Mouse (Mus musculus) c-Kit-positive CD71-negative TER-119-negative erythroid progenitor cells, embryonic 14.5 days (primary cell): ENCODE results near the gene Tspan17.
"Not testable (repeated sequence)": the region's sequence is repeated elsewhere in the genome, so short reads cannot be mapped to it uniquely, and the experiment has no call there.

Experiments used
- DNase-seq: peaks from one replicate; pipeline ENCODE4 v3.0.0-alpha.2; 2013; ENCODE audit warnings: low read depth

Gene Tspan17

DNA sequence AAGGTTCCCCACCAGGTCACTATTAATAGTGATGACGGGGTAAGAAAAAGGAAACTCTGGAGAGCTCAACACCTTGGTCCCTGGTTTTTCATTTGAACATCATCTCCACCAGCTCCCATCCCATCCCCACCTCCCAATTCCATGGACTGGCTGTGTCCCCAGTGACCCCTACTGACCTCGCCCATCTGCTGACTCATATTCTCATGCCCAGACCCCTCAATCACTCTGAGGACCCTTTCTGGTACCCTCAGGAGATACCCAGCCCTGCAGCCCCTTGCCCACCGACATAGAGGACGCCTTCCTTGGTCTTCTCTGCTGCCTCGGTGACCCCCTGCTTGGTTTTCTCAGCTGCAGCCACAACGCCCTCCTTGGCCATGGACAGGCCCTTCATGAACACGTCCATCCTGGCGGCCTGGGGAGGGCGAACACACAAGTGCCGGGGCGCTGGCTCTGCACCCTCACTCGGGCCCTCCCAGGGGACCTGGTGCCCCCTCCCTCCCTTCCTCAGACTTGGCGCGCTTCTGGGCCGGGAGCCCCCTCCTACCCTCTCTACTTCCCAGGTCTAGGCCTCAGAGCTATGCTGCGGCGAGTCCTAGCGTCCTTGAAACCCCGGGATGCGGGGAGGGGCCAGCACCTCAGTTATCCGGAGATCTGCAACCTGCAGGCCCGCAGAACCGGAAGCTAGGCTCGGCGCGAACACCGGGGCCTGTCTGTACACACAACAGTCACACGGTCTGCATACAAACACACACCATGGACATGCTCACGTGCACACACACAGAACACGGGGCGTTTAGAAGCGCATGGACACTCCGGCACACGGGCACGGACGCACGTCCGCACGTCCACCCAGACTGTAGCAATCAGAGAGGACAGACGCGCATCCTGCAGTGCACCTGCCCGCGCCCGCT, 23.6 kb upstream of the Tspan17 start:
- DNase-seq, result no peak

DNA sequence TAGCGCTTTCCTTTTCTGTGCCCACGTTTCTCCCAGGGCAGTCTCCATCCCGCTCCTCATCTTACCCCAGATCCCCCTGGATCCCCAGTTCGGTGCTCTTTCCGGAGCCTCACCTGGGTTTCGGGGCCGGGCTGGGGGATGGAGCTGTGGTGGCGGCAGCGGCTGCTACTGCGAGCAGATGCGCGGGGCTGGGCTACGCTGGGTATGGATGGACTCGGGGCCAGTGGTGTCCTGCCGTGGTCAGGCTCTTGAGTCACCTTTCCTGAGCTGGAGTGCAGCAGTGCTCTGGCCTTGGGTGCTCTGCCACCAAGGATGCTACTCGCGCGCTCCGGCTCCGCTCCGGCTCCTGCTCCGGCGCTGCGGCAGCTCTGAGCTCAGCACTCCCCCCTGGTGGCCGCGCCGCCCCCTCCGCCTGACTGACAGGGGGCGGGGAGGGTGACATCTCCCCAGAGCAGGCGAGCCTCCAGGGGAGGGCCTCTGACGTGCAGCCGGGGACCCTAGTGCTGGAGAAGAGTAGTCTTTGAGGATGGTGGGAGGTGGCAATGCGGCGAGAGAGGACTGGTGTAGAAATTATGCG, 22.9 kb upstream of the Tspan17 start, which contains the start of gene Sncb:
Gene Sncb (minus strand): TSS at position 404 of the 577 bp plus-strand sequence.
- no peak for DNase-seq

DNA sequence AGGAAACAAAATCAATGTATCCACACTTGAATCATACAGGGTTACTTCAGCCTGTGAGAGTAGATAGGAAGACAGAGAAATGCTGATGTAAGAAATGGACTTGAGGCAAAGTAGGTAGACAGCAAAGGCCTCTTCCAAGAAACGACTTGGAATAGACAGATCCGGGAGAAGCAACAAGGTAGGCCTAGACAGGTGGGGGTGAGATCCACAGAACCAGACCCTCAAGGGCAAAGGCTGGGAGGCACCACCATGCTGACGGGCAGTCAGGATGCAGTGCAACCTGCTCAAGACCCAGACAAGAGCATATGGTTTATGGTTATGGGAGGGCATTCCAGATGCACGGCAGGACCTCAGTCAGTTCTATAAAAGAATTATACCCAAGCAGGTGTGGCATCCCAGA, 22.2 kb upstream of the Tspan17 start:
- DNase-seq, result no peak

DNA sequence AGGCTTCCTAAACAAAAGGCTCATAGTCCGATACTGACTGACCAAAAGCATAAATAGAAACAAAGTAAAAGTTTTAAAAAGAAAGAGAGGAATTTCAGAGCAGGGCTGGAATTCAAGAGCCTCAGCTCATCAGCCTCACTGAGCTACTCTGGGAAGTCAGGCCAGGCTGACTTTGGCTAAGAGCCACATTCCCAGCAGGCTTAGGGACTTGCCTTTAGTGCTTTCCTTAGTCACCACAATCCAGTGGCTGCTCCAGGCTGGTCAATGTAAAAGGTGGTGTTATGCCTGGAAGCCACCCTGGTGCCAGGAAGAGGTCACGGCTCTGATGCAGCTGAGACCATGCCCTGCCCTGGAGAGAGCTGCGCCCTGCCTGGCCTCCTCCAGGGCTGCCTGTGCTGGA, 8.6 kb upstream of the Tspan17 start:
- no peak for DNase-seq

DNA sequence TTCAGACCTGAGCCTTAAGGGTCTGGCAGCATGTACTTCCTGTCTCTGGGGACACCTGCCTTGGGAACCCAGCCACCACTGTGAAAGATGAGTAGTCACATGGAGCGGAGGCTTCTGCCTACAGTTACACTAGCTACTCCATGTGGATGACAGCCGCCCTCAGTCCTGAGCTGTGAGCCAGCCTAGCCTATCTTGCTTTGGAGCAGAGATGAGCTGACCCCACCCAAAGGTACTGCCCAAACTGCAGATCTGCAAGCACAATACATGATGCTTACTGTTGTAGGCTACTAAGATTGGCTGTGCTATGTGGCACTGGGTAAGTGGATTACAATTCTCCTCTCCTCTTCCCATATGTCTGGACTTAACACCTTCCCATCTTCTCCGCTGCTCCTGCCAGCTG, 8.1 kb upstream of the Tspan17 start:
- DNase-seq, result no peak

DNA sequence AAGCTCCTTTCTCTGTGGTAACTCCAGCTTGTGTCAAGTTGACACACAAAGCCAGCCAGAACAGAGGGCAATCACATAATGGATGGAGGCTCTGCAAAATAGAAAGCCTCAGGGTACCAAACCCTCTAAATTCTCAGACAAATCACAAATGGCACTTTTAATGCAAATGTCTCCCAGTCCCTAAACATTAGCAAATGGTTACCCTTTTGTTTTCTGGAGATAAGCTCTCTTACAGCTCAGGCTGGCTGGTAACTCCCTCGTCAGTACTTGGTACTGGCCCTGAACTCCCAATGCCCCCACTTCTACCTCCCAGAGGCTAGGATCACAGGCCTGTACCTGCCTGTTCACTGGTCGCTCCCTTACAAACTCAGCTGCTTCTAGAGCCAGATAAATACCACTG, 5.9 kb upstream of the Tspan17 start:
- no peak for DNase-seq

DNA sequence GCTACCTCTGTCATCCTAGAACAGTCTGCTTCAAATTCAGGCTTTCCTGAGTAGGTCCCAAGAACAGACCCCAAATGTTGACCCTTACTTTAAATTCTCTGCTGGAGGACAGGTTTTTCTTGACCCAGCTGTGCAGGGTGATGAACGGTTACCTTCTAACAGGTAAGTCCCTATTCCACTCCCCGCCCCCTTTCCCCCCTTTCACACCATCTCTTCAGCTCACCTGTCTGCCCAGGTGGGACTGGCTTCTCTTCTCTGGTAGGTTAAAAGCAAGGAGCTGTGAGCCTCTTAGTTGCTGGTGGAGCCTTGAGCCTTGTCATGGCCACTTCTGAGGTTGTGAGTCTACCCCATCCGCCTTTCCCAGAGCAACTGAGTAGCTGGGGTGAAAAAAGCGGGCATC, 5.5 kb upstream of the Tspan17 start, which contains the start of gene Eif4e1b:
Gene Eif4e1b (plus strand): TSS at position 301 of the 400 bp plus-strand sequence.
- no peak for DNase-seq

DNA sequence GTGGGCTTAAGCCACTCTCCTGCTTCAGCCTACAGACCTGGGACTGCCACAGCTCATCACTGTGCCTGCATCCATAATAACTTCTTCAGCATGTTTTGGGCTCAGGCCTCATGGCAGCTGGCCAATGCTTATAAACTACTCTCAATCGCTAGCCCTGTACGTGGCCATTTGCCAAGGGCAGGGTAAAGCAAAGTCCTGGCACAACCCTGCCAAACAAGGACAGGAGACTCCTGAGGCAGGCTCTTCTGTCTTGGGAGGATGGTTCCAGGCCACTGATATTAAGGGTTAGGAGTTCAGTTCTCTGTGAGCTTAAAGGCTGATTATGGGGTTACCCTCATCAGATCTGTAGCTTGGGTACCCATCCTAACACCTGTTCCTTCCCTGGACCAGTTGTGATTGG, 1.6 kb upstream of the Tspan17 start:
- DNase-seq, result not testable (repeated sequence)

DNA sequence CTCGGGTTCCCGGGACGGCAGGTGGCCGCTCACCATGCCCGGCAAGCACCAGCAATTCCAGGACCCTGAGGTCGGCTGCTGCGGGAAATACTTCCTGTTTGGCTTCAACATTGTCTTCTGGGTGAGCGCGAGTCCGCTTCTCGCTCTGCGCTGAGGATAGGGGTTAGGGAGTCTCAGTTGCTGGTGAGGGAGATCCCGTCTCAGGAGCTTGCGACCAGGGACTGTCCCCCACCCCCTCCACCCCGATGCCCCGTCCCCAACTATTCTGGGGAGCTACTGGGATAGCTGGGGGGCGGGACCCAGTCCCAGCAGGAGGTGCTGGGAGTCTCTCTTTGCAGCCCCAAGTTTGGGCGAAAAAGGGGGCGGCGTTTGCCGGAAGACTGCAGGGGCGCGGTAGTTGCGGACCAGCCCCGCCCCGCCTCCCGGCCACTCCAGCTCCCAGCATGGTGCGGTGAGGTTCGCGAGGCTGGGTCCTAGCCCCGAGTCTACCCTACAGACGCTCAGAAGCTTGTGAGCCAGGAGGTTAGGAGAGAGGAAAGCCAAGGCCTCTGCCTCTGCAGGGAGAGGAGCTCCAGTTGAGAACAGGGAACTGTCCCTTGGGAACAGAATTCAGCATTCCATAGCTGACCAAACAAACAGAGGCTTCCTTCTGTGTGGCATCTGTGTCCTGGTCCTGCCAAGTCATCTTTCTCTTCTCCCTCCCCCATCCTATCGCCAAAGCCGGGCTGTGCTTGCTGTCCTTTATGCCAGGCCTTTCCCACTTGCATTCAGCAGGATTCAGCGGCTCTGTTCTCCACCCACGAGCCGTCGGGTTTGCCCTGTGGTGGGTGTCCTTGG, 602 bp downstream of the Tspan17 start:
- no peak for DNase-seq

DNA sequence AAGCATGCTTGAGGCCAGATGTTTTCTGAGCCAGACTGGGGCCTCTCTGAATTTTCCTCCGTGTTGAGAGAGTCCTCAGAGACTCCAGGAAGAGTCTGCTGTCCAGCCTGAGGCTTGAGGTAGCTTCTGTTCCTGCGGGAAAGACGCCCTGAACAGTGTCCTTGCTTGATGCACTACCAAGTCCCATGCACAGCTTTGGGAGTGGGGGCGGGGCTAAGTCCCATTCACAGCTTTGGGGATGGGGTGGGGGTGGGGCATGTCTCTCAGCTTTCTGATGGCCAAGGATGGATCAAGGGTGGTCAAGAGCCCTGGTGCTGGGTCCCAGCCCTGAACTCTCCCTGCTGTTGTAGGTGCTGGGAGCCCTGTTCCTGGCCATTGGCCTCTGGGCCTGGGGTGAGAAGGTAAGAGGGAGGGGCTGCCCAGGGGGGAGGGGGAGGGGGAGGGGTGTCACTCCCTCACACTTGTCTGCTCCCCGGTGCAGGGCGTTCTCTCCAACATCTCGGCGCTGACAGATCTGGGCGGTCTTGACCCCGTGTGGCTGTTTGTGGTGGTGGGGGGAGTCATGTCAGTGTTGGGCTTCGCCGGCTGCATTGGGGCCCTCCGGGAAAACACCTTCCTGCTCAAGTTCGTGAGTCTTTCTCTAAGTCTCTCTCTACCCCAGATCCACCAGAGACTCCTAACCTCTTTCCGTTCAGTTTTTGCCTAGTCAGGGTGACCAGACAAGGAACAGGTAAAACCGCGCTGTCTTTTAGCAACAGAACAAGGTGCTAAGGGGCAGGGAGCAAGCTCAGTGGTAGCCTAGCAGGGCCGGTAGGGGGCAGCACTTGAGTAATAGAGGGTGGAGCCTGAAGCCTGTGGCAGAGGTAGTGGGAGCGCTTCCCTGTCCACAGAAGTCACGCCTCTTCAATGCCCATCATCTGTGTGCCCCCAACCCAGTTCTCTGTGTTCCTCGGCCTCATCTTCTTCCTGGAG, 3.4 kb downstream of the Tspan17 start:
- no peak for DNase-seq

DNA sequence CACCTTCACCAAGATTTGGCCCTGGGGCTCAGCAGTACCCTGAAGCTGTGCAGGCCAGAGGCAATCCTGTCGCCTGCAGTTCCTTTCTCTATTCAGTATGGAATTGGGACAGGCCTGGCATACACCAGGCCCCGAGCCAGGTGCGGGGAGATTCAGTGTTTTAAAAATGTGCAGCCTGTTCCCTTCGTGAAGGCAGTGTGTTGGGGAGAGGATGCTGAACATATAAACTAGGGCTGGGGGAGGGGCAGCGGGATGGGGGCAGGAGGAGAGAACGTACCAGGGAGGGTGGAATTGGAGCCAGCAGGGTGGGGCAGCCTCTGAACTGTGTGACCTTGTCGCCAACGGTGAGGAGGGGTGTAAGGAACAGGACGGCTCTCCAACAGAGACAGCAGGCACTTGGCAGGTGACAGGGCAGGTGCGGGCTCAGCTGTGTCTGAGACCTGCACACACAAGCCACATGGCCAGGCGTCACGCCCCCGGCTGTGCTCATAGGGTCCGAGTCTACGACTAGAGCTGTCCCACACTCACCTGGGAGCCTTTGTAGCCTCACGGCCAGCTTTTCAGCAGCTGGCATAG, 4.9 kb downstream of the Tspan17 start:
- DNase-seq, result no peak

DNA sequence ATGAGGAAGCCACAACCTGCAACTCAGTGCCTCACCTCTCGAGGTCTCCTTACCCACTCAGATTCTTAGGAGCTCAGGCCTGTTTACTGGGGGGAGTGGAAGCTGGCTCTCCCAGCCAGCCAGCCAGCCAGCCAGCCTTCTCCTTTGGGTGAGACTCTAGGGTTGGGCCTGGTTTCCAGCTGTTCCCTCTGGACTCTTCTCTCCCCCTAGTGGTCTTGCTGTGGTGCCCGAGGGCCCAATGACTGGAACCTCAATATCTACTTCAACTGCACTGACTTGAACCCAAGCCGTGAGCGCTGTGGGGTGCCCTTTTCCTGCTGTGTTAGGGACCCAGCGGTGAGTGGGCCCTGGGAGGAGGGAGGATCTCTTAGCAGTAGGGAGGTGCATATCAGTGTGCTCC, 5.7 kb downstream of the Tspan17 start:
- no peak for DNase-seq

DNA sequence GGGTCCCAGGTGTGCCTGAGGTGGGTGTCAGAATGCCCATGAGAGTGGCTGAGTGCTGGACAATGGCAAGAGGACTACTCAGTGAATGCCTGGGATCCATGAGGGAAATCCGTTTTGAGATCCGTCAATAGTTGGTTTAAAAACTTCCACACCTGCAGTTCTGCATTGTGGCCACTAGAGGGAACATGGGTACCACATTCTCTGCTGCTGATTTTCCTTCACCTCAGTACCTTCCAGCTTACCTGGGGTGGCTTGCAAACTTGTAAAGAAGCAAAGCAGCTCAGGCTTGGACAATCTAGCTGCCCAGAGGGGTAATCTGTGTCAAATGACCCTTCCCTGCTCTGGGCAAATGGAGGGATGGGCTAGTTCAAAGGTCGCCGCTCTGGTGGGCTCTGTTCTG, 8.2 kb downstream of the Tspan17 start:
- no peak for DNase-seq

DNA sequence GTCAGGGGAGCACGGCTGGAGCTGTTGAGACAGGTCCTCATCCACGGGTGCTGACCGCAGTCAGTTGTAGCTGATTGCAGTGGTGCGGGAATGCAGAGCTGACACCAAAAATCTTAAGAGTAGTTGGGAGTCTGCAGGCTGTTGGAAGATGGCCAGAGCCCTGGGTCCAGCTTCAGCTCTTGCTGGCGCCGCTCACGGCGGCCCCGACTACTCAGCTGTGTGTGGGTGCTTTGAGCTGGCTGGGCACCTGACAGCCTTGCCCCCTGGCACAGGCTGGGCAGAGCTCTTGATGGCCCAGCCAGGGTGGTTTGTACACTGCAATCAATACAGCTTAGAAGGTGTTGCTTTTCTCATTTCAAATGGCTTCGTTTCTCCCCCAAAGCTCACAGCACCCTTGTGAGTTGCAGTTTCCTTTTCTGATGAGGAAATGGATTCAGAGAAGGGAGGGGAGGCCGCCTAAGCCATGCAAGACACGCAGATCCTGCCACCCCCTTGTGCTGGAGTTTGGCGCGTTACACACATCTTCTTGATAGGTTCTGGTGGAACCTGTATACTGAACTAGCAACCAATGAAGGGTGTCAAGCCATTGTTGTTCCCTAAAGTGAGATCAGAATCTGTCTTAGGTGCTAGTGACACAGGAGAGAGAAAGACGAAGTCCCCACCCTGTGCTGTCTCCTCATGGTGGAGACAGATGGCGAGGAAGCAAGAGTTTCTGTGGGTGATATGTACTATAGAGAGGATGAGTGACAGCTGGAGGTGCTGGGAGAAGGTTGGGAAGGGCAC, 8.9 kb downstream of the Tspan17 start:
- DNase-seq, result no peak

DNA sequence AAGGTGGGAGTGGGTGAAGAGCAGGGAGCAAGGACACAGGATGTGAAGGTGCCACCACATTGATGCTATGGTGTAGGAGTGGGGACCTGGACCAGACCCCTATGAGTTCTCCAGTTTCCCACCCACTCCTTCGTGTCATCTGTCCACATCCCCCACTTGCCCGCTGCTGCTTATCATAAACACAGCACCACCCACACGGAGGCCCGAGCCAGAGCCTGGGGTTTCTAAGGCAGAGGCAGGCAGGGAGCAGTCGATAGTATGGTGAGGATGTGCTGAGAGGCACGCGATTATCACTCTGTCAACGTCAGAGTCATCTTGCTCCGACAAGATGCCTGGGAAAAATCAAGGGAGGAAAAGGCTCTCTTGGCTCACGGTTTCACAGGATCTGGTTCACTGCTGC, 9.6 kb downstream of the Tspan17 start:
- no peak for DNase-seq

DNA sequence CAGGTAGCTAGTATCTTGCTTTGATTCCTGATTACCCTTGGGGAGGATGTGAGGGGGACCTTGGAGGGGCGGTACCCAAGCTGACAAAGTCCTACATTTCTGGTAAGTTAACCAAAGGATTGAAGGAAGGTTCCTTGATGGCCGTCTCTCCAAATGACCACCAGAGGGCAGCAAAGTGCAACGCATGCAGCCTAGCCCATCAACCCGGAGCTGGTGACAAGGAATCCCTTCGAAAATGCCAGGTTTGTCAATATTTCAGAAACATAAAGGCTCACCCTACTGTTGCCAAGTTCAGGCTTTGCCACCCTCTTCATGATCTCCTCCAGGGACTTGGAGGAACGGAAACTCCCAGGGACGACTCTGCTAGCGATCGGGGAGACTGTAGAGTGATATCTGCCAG, 10.5 kb downstream of the Tspan17 start:
- DNase-seq, result peak; percentile 65

DNA sequence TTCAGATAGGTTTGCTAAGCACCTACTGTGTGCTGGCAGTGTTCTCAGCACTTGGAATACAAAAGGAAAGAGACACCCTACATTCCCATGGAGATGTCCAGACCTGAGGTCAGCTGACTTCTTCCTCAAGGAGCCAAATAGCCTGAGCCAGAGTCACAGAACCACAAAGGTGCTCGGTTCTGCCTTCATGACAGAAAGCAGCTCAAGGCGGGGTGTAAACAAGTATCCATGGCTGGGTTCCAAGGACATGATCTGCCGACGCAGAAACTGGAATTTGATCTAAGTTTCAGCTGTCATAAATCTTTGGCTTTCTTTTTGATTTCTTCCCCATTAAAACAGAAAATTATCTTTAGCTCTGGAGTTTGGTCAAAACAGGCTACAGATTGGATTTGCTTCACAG, 11.0 kb downstream of the Tspan17 start:
- no peak for DNase-seq

DNA sequence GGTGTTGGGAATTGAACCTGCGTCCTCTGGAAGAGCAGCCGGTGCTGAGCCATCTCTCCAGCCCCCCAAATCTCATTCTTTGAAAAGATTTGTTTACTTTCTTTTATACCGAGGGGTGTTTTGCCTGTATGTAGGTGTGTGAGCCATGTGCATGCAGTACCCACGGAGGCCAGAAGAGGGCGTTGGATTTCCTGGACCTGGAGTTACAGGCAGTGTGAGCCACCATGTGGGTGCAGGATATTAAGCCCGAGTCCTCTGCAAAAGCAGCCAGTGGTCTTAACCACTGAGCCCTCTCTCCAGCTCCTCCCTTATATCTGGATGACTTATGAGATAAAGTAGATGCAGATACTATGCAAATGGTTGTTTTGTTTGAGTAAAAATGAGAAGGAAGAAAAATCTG, 13.8 kb downstream of the Tspan17 start:
- no peak for DNase-seq

DNA sequence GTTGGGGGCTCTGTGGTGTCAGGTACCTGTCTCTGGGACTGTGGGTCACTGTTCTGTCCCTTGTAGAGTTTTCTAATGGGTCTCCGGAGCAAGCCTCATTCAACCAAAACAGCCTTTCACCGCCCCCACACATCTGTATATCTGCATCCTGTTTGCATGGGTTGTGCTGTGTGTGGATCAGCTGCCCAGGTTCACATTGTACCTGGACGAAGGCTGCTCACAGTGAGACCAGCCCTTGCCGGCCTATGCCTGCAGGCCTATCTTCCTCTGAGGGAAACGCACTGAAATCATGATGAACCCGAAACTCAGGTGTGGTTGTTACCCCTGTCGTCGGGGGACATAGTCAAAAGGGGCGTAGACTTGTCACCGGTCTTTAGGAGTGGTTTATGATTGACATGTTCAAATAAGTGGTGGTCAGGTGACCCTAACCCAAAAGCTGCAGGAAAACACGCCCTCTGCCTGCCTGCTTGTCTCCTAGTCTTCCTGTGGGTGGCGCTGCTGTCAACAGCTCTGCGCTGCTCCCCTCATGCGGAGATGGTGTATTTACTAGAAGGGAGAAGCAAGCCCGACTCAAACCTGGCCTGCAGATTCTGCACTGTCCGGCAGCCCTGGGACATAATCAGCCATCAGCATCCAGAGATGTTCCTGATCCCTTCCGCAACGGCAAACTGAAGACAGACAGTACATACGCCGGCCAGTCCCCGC, 16.1 kb downstream of the Tspan17 start:
- DNase-seq, result no peak
